Mouse (Mus musculus) Muller cell, postnatal 12 days (primary cell): ENCODE results near the gene Hdhd3.
A peak's percentile ranks its signal among the peaks of the same experiment; 100 is the strongest.

ENCODE experiments used
- DNase-seq: peaks from one replicate; pipeline ENCODE4 v3.0.0-alpha.2; 2015; ENCODE audit errors: inconsistent ontology term

Hdhd3 gene

GRCm38 (mm10) chr4:62477542-62478244, 25.6 kb downstream of the Hdhd3 start:
- no peak for DNase-seq

DNA sequence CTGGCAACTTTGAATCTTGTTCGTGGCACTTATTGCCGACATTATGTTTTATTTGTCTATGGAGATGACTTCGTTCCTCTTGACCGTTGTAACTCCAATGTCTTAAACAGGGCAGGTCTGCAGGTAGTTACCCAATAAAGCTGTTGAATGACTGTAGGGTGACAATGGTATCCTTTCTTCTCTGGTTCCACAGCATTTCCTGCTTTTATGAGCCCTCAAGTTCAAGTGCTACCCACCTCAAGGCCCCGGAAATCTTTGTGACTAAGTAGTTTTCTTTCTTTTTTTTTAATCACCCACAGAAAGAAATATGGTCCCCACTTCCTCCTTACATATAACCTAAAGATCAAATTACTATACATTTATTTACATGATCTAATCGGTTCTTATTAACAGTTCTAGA, 27.5 kb downstream of the Hdhd3 start:
- DNase-seq = no peak

GRCm38 (mm10) chr4:62475131-62475530, 28.1 kb downstream of the Hdhd3 start:
- DNase-seq = no peak

DNA sequence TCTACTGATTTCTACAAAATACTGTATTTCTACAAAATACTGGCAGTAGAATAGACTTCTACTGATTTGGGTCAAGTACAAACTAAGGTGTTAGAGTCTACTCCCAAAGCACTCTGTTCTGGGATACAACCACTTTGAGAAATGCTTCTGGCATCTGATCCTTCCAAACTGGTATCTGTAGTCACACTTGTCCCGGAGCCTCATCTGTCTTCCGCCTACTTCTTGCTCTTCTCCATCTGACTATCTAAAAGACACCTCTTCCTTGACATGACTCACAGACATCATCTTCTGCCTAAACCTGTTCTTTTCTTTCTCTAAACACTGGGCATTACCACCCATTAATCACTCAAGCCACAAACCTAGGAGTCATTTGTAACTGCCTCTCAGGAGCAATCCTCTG, 31.2 kb downstream of the Hdhd3 start:
- DNase-seq = no peak

- peak; percentile 83 for DNase-seq
These were observed 32.6 kb downstream of the Hdhd3 start, which contains the start of gene Wdr31 for GRCm38 (mm10) chr4:62470598-62471051. Gene Wdr31, minus strand, starts transcription at chr4:62470896.

- DNase-seq = no peak
These were observed 35.1 kb downstream of the Hdhd3 start for GRCm38 (mm10) chr4:62468158-62468557.

- no peak for DNase-seq
These were observed 40.1 kb downstream of the Hdhd3 start for GRCm38 (mm10) chr4:62463124-62463523.

DNA sequence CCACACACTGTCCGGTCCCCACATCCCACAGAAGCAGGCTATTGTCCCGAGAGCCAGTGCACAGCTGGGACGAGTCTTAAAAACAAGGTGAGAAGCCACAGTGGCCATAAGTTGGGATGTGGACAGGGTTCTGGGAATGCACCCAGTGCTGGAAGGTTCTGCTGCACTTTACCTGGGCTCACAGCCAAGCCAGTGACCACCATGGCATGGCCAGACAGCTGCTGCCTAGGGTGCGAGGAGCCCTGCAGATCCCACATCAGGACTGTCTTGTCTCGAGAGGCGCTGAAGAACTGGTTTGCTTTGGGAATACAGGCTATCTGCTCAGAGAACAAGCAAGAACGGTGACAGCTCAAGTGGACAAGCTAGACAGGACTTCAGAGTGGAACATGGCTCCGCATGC, 42.9 kb downstream of the Hdhd3 start:
- DNase-seq = no peak

- no peak for DNase-seq
These were observed 44.2 kb downstream of the Hdhd3 start for GRCm38 (mm10) chr4:62459081-62459480.

DNA sequence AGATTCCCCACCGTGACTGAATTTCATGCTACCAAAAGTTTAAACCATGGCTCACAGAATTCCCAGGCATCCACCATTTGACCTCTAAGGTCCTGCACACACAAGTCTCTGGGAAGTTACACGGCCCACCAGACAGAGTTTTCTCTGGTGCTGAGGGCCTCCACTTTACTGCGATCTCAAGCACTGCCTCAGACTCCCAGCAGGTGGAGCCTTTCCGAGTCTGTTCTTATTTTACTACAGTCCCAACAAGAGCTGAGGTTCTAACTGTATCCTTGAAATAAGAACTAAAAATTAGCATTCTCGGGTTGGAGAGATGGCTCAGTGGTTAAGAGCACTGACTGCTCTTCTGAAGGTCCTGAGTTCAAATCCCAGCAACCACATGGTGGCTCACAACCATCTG, 48.3 kb downstream of the Hdhd3 start:
- no peak for DNase-seq
